Mouse (Mus musculus): Measurements from ENCODE around the gene Olfr792.

Gene Olfr792

DNA sequence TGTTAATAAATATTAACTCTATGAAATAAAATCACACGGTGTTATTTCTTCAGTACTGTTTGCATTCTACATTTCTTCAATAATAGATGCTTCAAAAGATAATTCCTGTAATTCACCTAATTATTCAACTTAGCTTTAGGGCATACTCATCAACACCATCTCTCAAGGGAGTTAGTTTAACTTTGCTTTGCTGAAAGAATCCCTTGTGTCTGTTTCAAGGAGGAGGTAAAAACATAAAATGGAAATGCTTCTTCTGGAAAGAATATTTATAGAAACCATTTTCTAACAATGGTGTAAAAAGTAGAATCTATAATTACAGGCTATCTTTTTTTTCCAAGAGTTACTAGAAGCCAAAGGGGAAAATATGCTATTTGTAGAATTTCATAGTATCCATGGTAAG, at the start of gene Olfr792:
Gene Olfr792 (plus strand): TSS at position 301 of the 400 bp plus-strand sequence.
- in situ Hi-C loops (cut with MboI, MseI) = no loop called here

- in situ Hi-C loops (cut with MboI, MseI) = no loop called here
Observed at GRCm38 (mm10) chr10:129490101-129490500, 48.9 kb upstream of the Olfr792 start.

GRCm38 (mm10) chr10:129498192-129498591, 40.8 kb upstream of the Olfr792 start, which contains the start of gene Olfr790:
Gene Olfr790 (plus strand): TSS chr10:129498492.
- in situ Hi-C loops (cut with MboI, MseI) = no loop called here

DNA sequence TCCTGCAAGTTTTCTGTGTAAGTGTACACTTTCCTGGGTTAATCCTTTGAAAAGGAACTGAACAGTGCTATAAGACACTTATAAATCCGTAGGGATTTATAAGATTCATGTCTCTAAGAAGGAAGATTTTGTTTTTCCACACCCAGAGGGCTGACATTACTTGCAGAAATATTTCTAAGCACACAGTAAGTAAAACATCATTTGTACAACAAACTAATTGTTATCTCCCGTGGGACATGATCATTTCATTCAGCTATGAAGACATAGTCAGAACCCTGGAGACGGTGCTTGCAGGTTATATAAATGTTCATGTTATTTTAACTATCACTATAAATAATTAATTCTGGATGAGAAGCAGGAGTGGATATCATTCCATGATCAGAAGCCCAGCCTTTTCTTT, 17.5 kb upstream of the Olfr792 start, which contains the start of gene Olfr791:
Gene Olfr791 (plus strand): TSS at position 301 of the 400 bp plus-strand sequence.
- in situ Hi-C loops (cut with MboI, MseI) = no loop called here

GRCm38 (mm10) chr10:129549354-129549753, 10.4 kb downstream of the Olfr792 start:
- in situ Hi-C loops (cut with MboI, MseI) = no loop called here

GRCm38 (mm10) chr10:129567355-129567754, 28.4 kb downstream of the Olfr792 start, which contains the start of gene Olfr794:
Gene Olfr794 (plus strand): TSS chr10:129567655.
- in situ Hi-C loops (cut with MboI, MseI) = no loop called here

- in situ Hi-C loops (cut with MboI, MseI) = no loop called here
Observed at GRCm38 (mm10) chr10:129577066-129577465, 38.1 kb downstream of the Olfr792 start.

Data from regulatory T cell (primary cell).